Mouse (Mus musculus) hindbrain, embryonic 16.5 days (tissue): ENCODE measurements around the gene Snd1. TPM values are rescaled to one million over a fixed set of nuclear protein-coding genes. Genes with fewer than 3 reads are reported as not detected.
"Not testable (repeated sequence)": the region's sequence is repeated elsewhere in the genome, so short reads cannot be mapped to it uniquely, and the experiment has no call there.

ENCODE experiments used
- ATAC-seq: fragments of 200-750 bp; cut with Nextera tagmentation; 2 replicates; pipeline ENCODE4 v1.8.0; 2017; ENCODE audit warnings: moderate TSS enrichment, moderate library complexity
- H3K27ac ChIP-seq: fragments of 300-500 bp; sonication (generic); 2 replicates; pipeline ENCODE4 v1.5.1; 2014; ENCODE audit warnings: low read depth, mild to moderate bottlenecking, control low read depth, low read length, moderate library complexity
- H3K27me3 ChIP-seq: fragments of 300-500 bp; sonication (generic); replicated peaks from 2 replicates; pipeline ENCODE4 v1.6.1; 2014; ENCODE audit warnings: low read length; ENCODE audit not compliant: control insufficient read depth, insufficient read depth
- H3K36me3 ChIP-seq: fragments of 300-500 bp; sonication (generic); 2 replicates; pipeline ENCODE4 v1.6.1; 2014; ENCODE audit warnings: mild to moderate bottlenecking, low read length, moderate library complexity, mixed read lengths; ENCODE audit not compliant: control insufficient read depth, insufficient read depth
- H3K4me1 ChIP-seq: fragments of 300-500 bp; sonication (generic); 2 replicates; pipeline ENCODE4 v1.6.1; 2014; ENCODE audit warnings: low read depth, low read length; ENCODE audit not compliant: control insufficient read depth, insufficient read depth
- H3K4me2 ChIP-seq: fragments of 300-500 bp; sonication (generic); 2 replicates; pipeline ENCODE4 v1.6.1; 2014; ENCODE audit warnings: mild to moderate bottlenecking, low read length, control low read depth, moderate library complexity
- H3K4me3 ChIP-seq: fragments of 300-500 bp; sonication (generic); 2 replicates; pipeline ENCODE4 v1.5.1; 2014; ENCODE audit warnings: mild to moderate bottlenecking, low read length, control low read depth, moderate library complexity
- H3K9ac ChIP-seq: fragments of 300-500 bp; sonication (generic); 2 replicates; pipeline ENCODE4 v1.6.1; 2014; ENCODE audit warnings: low read depth, mild to moderate bottlenecking, control low read depth, low read length, moderate library complexity
- H3K9me3 ChIP-seq: fragments of 300-500 bp; sonication (generic); 2 replicates; pipeline ENCODE4 v1.6.1; 2014; ENCODE audit warnings: mild to moderate bottlenecking, low read length, moderate library complexity; ENCODE audit not compliant: control insufficient read depth
- WGBS: fragments of 180-500 bp; shearing (Covaris S2); extraction: QIAGEN DNeasy Blood & Tissue Kit; methylation state at CpG from one replicate; pipeline ENCODE4 v1.1.7; 2014; 5-methylcytosine and 5-hydroxymethylcytosine counted together
- polyA plus RNA-seq: library from polyadenylated mRNA; unstranded; fragments of >200 nt; fragmentation: Nextera tagmentation; extraction: Ambion mirVana; gene quantifications from 2 replicates; pipeline ENCODE4 v1.2.1, GENCODE M21; 2015

Gene Snd1
- polyA plus RNA-seq, 1 experiment from 2014 or later = 69.7 TPM

DNA sequence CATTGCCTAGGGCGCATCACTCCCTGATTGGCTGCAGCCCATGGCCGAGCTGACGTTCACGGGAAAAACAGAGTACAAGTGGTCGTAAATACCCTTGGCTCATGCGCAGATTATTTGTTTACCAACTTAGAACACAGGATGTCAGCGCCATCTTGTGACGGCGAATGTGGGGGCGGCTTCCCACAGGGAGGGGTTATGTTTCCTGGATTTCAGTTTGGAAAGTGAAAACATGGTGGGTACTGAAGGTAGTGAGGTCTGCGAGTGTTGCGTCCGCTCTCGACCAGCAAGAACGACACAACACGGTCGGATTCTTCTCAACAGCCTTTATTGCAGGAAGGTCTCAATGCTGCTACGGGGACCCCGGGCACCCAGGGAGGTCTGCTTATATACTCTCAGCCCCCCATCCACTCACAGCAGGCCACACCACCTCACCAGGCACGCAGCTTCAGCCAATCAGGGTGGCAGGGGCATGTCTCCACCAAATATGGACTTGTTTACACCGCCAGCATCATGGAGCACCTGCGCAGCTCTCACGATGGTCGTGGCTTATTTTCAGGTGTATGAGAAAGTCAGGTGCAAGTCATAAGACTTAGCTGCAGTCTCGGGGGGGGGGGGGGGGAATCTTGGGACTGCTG, 454.3 kb downstream of the Snd1 start:
- H3K27me3 ChIP-seq, H3K9ac ChIP-seq, ATAC-seq, H3K4me3 ChIP-seq, H3K27ac ChIP-seq, H3K9me3 ChIP-seq, H3K36me3 ChIP-seq: not testable (repeated sequence)
- Histone ChIP-seq H3K4me1 (peaks cover 20% of the 10 kb centered on the region), H3K4me2 (0 out of 2 replicates have a peak overlapping the region, but pooled peaks have one; percentile 21)
- WGBS = 83% methylated on average over 19 of the region's 25 CpGs

DNA sequence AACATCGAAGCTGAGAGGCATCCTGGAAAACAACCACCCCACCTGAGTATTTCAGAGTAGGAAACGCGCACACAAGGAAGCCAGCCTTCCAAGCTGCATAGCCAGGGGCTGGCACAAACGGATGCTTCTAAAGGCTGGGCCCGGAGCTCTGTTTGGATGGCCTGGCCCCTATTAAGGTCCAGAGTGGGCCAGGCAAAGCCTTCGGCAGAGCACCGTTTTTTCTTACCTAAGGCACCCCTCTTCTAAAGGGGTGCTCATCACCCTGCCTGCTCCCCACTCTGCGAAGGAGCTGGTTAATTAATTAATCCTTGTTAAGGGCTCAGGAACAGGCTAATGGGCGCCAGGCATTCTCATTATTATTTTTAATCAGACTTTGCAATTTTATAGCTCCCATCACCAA, 456.3 kb downstream of the Snd1 start:
- Histone ChIP-seq H3K4me2 (peak overlapping the region; percentile 59), H3K27ac (no peak overlapping the region), H3K4me1 (peaks cover 20% of the 10 kb centered on the region), H3K9ac (peak overlapping the region; percentile 19), H3K36me3 (no peaks in the 10 kb centered on the region), H3K9me3 (no peaks in the 10 kb centered on the region), H3K27me3 (no peaks in the 10 kb centered on the region), H3K4me3 (no peak overlapping the region)
- WGBS = 26% methylated on average over 9 of the region's 9 CpGs
- ATAC-seq = peak; percentile 54

DNA sequence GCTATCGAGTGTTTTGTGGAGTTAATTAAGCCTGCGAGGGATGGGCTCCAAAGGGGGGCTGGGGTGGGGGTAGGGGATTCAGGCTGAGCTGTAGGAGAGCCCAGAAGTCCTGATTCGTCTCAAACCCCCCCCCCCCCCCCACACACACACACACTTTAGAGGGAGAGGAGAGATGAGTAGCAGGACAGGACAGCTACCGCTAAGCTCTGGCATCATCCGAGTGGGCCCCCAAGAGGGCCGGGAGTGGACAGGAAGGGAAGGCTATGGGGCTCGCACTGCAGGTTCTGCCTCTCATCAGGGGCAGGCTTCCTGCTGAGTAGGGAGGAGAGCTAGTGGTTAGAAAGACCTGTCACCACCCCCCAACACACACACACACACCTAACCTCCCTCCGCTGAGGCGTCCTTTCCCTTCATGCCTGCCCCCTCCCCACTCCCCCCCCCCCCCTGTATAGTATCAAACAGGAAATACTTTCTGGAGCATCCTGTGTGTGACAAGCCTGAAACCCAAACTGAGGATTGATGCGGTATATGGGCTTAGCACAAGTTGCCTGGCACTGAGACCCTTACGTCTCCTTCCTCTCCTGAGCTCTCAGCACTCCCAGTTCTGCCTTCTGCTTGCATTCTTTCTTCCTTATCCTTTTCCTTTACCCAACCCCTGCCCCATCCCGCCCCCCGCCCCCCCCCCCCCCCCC, 456.8 kb downstream of the Snd1 start:
- Histone ChIP-seq H3K4me2 (peak overlapping the region; percentile 59), H3K9me3 (no peaks in the 10 kb centered on the region), H3K9ac (peak overlapping the region; percentile 19), H3K27me3 (no peaks in the 10 kb centered on the region), H3K36me3 (no peaks in the 10 kb centered on the region), H3K4me3 (peak overlapping the region; percentile 27), H3K27ac (0 out of 2 replicates have a peak overlapping the region, but pooled peaks have one; percentile 29), H3K4me1 (peaks cover 20% of the 10 kb centered on the region)
- ATAC-seq = peak; percentile 60
- 2% methylated on average over 9 of the region's 13 CpGs for WGBS

DNA sequence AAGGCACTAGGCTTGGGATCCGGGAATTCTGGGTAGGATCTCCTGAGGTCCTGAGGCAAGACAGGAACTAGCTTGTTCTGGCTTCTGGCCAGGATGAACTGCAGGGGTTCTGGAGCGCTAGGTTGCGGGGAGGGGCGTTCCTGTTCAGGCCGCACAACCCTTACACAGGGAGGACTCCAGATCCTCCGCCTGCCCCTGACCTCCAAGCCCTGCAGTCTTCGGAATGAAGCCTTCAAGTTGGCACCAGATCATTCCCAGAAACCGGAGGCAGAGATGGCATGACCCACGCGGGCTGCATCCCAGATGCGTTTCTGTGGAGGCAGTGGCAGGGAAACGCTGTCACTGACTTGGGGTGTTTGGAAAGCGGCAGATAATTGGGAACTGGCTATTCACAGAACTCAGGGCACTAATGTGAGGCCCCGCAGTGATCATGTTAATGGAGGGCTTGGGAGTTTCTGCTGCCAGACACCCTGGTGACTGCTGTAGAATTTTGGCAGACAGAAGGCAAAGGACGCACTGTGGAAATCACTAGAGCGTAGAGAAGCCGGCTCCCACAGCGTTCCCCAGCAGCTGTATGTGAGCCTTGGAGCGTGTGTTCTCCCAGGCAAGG, 457.5 kb downstream of the Snd1 start:
- Histone ChIP-seq H3K36me3 (no peaks in the 10 kb centered on the region), H3K27ac (peak overlapping the region; percentile 57; the same call in 1 of the 2 replicates), H3K4me3 (peak overlapping the region; percentile 27), H3K27me3 (no peaks in the 10 kb centered on the region), H3K4me2 (peak overlapping the region; percentile 59), H3K9me3 (no peaks in the 10 kb centered on the region), H3K9ac (peak overlapping the region; percentile 46), H3K4me1 (peaks cover 20% of the 10 kb centered on the region)
- WGBS = 4% methylated on average over 19 of the region's 19 CpGs
- peak; percentile 76 for ATAC-seq

DNA sequence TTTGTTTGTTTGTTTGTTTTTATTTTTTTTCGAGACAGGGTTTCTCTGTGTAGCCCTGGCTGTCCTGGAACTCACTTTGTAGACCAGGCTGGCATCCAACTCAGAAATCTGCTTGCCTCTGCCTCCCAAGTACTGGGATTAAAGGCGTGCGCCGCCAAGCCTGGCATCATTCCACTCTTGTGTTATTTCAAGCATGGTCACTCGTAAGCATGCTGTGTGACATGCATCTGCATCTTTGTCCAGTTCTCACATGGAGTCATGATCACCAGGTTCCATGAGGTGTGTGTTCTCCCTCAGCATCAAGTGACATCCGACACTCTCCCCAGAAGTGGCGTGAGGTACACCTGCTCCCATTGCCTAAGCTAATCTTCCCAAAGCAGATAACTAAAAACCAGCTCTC, 460.8 kb downstream of the Snd1 start:
- 92% methylated on average over 7 of the region's 7 CpGs for WGBS
- Histone ChIP-seq H3K4me1 (peaks cover 20% of the 10 kb centered on the region), H3K36me3 (no peaks in the 10 kb centered on the region), H3K27me3 (no peaks in the 10 kb centered on the region), H3K9me3 (no peaks in the 10 kb centered on the region), H3K27ac (no peak overlapping the region), H3K9ac (no peak overlapping the region), H3K4me3 (no peak overlapping the region), H3K4me2 (no peak overlapping the region)
- no peak for ATAC-seq

DNA sequence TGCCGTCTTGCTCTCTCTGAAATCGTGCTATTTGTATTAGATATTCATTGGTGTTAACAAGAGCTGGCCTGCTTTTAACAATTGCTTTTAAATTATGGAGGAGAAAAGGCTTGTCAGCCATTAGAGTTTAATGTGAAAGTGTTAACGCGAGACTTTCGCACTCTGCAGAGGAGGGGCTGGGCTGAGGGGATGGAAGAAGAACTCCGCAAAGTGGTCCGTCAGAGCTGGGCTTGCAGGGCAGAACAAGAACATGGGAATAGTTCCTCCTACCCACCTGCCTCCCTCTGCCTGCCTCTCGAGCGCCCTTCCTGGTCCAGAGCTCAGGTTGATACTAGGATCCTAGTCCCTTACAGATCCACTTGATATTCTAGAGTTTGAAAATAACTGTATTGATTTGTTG, 472.3 kb downstream of the Snd1 start:
- Histone ChIP-seq H3K27ac (no peak overlapping the region), H3K36me3 (no peaks in the 10 kb centered on the region), H3K4me3 (no peak overlapping the region), H3K4me1 (no peaks in the 10 kb centered on the region), H3K27me3 (no peaks in the 10 kb centered on the region), H3K9ac (no peak overlapping the region), H3K9me3 (no peaks in the 10 kb centered on the region), H3K4me2 (no peak overlapping the region)
- WGBS = 71% methylated on average over 9 of the region's 9 CpGs
- no peak for ATAC-seq

DNA sequence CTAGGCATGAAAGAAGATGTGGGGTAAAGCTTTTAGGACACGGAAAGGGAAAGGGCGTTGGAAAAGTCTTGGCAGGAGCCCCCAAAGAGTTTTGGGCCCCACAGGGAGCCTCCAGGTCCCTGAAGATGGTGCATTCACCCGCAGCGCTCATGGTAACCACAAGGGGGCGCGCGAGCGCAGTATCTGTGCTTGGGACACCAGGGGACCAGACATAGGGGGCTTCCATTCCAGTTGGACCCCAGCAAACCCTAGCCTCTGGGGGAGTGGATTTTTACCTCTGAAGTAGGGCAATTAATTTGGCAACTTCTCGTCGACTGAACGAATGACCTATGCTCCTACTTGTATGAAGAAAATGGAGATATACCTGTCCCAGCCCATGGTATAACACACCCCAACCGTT, 474.3 kb downstream of the Snd1 start:
- Histone ChIP-seq H3K4me1 (no peaks in the 10 kb centered on the region), H3K9ac (no peak overlapping the region), H3K4me3 (no peak overlapping the region), H3K4me2 (no peak overlapping the region), H3K27ac (no peak overlapping the region), H3K36me3 (no peaks in the 10 kb centered on the region), H3K27me3 (no peaks in the 10 kb centered on the region), H3K9me3 (no peaks in the 10 kb centered on the region)
- 21% methylated on average over 12 of the region's 12 CpGs for WGBS
- 0 out of 2 replicates have a peak, but pooled peaks have one; percentile 28 for ATAC-seq

DNA sequence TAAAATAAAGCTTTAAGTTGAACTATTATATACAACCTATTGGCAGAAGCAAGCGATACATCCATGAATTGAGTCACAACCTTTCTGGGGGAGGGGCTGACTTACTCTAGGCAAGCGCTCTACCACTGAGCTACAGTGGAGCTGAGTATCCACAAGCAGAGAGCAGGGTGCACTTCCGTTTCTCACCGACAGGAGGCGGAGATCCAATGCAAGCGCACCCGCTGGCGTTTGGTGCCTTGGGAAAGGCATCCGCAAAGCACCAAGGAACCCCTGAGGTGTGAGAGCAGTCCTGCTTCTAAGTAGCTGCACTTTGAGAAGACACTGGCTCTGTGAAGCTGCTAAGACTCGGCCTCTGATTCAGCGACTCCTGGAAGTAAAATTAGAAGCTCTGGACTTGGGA, 480.6 kb downstream of the Snd1 start:
- Histone ChIP-seq H3K9ac (no peak overlapping the region), H3K27me3 (no peaks in the 10 kb centered on the region), H3K36me3 (no peaks in the 10 kb centered on the region), H3K9me3 (no peaks in the 10 kb centered on the region), H3K4me3 (no peak overlapping the region), H3K4me2 (no peak overlapping the region), H3K4me1 (peaks cover 2% of the 10 kb centered on the region), H3K27ac (no peak overlapping the region)
- WGBS = 20% methylated on average over 11 of the region's 11 CpGs
- no peak for ATAC-seq

DNA sequence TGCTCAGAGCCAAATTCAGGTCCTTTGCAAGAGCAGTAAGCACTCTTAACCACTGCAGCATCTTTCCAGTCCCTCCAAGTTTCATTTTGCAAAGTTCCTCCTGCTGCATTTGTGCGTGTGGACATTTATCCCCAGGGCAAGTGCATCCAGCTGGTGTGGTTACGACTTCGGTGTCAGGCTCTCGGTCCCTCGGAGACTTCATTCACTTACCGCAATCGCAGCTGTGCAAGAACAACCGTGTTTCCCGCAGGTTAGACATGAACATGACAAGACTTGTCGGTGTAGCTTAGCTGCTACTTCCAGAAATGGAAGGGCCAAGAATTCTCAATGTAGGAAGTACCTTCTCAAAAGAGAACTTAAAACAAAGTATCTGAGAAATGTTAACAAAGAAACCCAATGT, 482.5 kb downstream of the Snd1 start:
- ATAC-seq = no peak
- no peak overlapping the region for H3K4me2 ChIP-seq
- H3K9me3 ChIP-seq = no peaks in the 10 kb centered on the region
- H3K36me3 ChIP-seq = no peaks in the 10 kb centered on the region
- H3K27ac ChIP-seq = no peak overlapping the region
- 62% methylated on average over 10 of the region's 10 CpGs for WGBS
- no peaks in the 10 kb centered on the region for H3K27me3 ChIP-seq
- H3K9ac ChIP-seq = no peak overlapping the region
- H3K4me3 ChIP-seq = no peak overlapping the region
- peaks cover 2% of the 10 kb centered on the region for H3K4me1 ChIP-seq
